Mouse (Mus musculus) CH12.LX (cell line): ENCODE data around the gene H2-DMb2. TPM values are rescaled to one million over a fixed set of nuclear protein-coding genes. Genes with fewer than 3 reads are reported as not detected.

ENCODE experiments used
- DNase-seq: peaks from one replicate; pipeline ENCODE4 v3.0.0-alpha.2; 2013; ENCODE audit errors: extremely low read depth
- H3K27ac ChIP-seq: 2 replicates; pipeline ENCODE4 v1.5.1; 2012; ENCODE audit warnings: low read depth, mild to moderate bottlenecking, control low read depth, moderate library complexity; ENCODE audit not compliant: insufficient read depth
- H3K27me3 ChIP-seq: replicated peaks from 2 replicates; pipeline ENCODE3; 2012; ENCODE audit warnings: inconsistent platforms
- H3K36me3 ChIP-seq, 2 experiments: replicated peaks in 1 of 2; 2 replicates each; pipeline versions ENCODE3 to v1.6.1; 2012; ENCODE audit warnings: inconsistent platforms in 1 of 2, low read length in 1 of 2, mild to moderate bottlenecking in 1 of 2, mixed read lengths in 1 of 2, moderate library complexity in 1 of 2; ENCODE audit not compliant: control insufficient read depth in 1 of 2, insufficient read depth in 1 of 2
- H3K4me1 ChIP-seq, 2 experiments: 2 replicates each; pipeline ENCODE4 v1.6.1; 2012; ENCODE audit warnings: inconsistent platforms in 1 of 2, moderate library complexity in 1 of 2; ENCODE audit not compliant: insufficient read depth in 2 of 2, control insufficient read depth in 1 of 2
- H3K4me2 ChIP-seq: 2 replicates; pipeline ENCODE4 v1.6.1; 2012; ENCODE audit warnings: low read depth, mild to moderate bottlenecking, control low read depth; ENCODE audit not compliant: poor library complexity, insufficient read depth, severe bottlenecking
- H3K4me3 ChIP-seq, 3 experiments: fragments of 150-350 bp in 1 of 3; sonication (generic) in 1 of 3; replicated peaks in 1 of 3; 2 replicates each; pipeline versions ENCODE3 to v1.5.1; 2011 to 2012; ENCODE audit warnings: low read depth in 2 of 3, low read length in 2 of 3, mild to moderate bottlenecking in 2 of 3, moderate library complexity in 2 of 3, control low read depth in 1 of 3, improper control_type of control experiment in 1 of 3, inconsistent platforms in 1 of 3, mixed read lengths in 1 of 3; ENCODE audit not compliant: poor library complexity in 1 of 3
- H3K79me2 ChIP-seq: replicated peaks from 2 replicates; pipeline ENCODE4 v1.6.1; 2012; ENCODE audit warnings: mild to moderate bottlenecking, moderate library complexity; ENCODE audit not compliant: control insufficient read depth, poor library complexity, insufficient read depth, severe bottlenecking; ENCODE audit errors: extremely low read depth
- H3K9ac ChIP-seq: 2 replicates; pipeline ENCODE4 v1.6.1; 2012; ENCODE audit warnings: low read depth, mild to moderate bottlenecking, control low read depth, moderate library complexity; ENCODE audit not compliant: insufficient read depth
- H3K9me3 ChIP-seq: replicated peaks from 2 replicates; pipeline ENCODE3; 2012; ENCODE audit warnings: low read length, inconsistent platforms, mixed read lengths
- BHLHE40 ChIP-seq: IDR thresholded peaks from 2 replicates; pipeline ENCODE4 v1.6.1; 2011; ENCODE audit warnings: mild to moderate bottlenecking, low read depth, low read length, improper control_type of control experiment
- CHD2 ChIP-seq: IDR thresholded peaks from 2 replicates; pipeline ENCODE4 v1.6.1; 2011; ENCODE audit warnings: low read length, improper control_type of control experiment
- ELF1 ChIP-seq: IDR thresholded peaks from 2 replicates; pipeline ENCODE4 v1.6.1; 2014; ENCODE audit warnings: low read depth, mild to moderate bottlenecking, inconsistent platforms, low read length, improper control_type of control experiment
- ETS1 ChIP-seq: conservative IDR thresholded peaks from 2 replicates; pipeline ENCODE4 v1.6.1; 2012; ENCODE audit warnings: low read depth, mild to moderate bottlenecking, inconsistent platforms, low read length, improper control_type of control experiment, moderate library complexity
- GABPA ChIP-seq: IDR thresholded peaks from 2 replicates; pipeline ENCODE4 v1.6.1; 2012; ENCODE audit warnings: low read depth, low read length, improper control_type of control experiment, inconsistent platforms; ENCODE audit not compliant: insufficient replicate concordance
- HCFC1 ChIP-seq: IDR thresholded peaks from 2 replicates; pipeline ENCODE4 v1.6.1; 2012; ENCODE audit warnings: low read depth, mild to moderate bottlenecking, inconsistent platforms, low read length, improper control_type of control experiment
- IRF4 ChIP-seq: IDR thresholded peaks from 2 replicates; pipeline ENCODE4 v1.6.1; 2014; ENCODE audit warnings: low read depth, mild to moderate bottlenecking, inconsistent platforms, low read length, improper control_type of control experiment
- JUN ChIP-seq: IDR thresholded peaks from 2 replicates; pipeline ENCODE4 v1.6.1; 2011; ENCODE audit warnings: low read depth, mild to moderate bottlenecking, low read length, improper control_type of control experiment, moderate library complexity; ENCODE audit not compliant: insufficient read depth
- JUND ChIP-seq: conservative IDR thresholded peaks from 2 replicates; pipeline ENCODE4 v1.6.1; 2011; ENCODE audit warnings: low read depth, low read length, improper control_type of control experiment
- KAT2A ChIP-seq: IDR thresholded peaks from 2 replicates; pipeline ENCODE4 v1.6.1; 2012; ENCODE audit warnings: low read length, improper control_type of control experiment, inconsistent platforms; ENCODE audit not compliant: insufficient replicate concordance
- MAFK ChIP-seq: IDR thresholded peaks from 2 replicates; pipeline ENCODE4 v1.6.1; 2011; ENCODE audit warnings: low read length, improper control_type of control experiment; ENCODE audit not compliant: insufficient replicate concordance
- MAX ChIP-seq: IDR thresholded peaks from 2 replicates; pipeline ENCODE4 v1.6.1; 2011; ENCODE audit warnings: low read length, improper control_type of control experiment
- MEF2A ChIP-seq: IDR thresholded peaks from 2 replicates; pipeline ENCODE4 v1.6.1; 2014; ENCODE audit warnings: low read depth, mild to moderate bottlenecking, inconsistent platforms, low read length, improper control_type of control experiment, borderline replicate concordance
- MYC ChIP-seq: IDR thresholded peaks from 2 replicates; pipeline ENCODE4 v1.6.1; 2011; ENCODE audit warnings: low read depth, mild to moderate bottlenecking, improper control_type of control experiment, low read length
- NRF1 ChIP-seq: IDR thresholded peaks from 2 replicates; pipeline ENCODE4 v1.6.1; 2014; ENCODE audit warnings: low read depth, mild to moderate bottlenecking, inconsistent platforms, low read length, improper control_type of control experiment, moderate library complexity
- PAX5 ChIP-seq: IDR thresholded peaks from 2 replicates; pipeline ENCODE4 v1.6.1; 2012; ENCODE audit warnings: low read length, inconsistent platforms, mixed read lengths
- POLR2A ChIP-seq: IDR thresholded peaks from 2 replicates; pipeline ENCODE4 v1.6.1; 2011; ENCODE audit warnings: low read depth, mild to moderate bottlenecking, improper control_type of control experiment, low read length
- POLR2AphosphoS2 ChIP-seq: IDR thresholded peaks from 2 replicates; pipeline ENCODE4 v1.6.1; 2011; ENCODE audit warnings: low read depth, low read length, improper control_type of control experiment
- RCOR1 ChIP-seq: conservative IDR thresholded peaks from 2 replicates; pipeline ENCODE4 v1.6.1; 2012; ENCODE audit warnings: low read depth, mild to moderate bottlenecking, inconsistent platforms, low read length, improper control_type of control experiment
- SIN3A ChIP-seq: IDR thresholded peaks from 2 replicates; pipeline ENCODE4 v1.6.1; 2012; ENCODE audit warnings: low read length, improper control_type of control experiment, inconsistent platforms
- SMC3 ChIP-seq: IDR thresholded peaks from 2 replicates; pipeline ENCODE4 v1.6.1; 2011; ENCODE audit warnings: low read depth, low read length, improper control_type of control experiment
- TCF12 ChIP-seq: IDR thresholded peaks from 2 replicates; pipeline ENCODE4 v1.6.1; 2014; ENCODE audit warnings: low read depth, mild to moderate bottlenecking, inconsistent platforms, low read length, improper control_type of control experiment
- UBTF ChIP-seq: IDR thresholded peaks from 2 replicates; pipeline ENCODE4 v1.6.1; 2012; ENCODE audit warnings: low read depth, mild to moderate bottlenecking, inconsistent platforms, low read length, improper control_type of control experiment, moderate library complexity
- USF1 ChIP-seq: IDR thresholded peaks from 2 replicates; pipeline ENCODE4 v1.6.1; 2014; ENCODE audit warnings: low read depth, mild to moderate bottlenecking, inconsistent platforms, low read length, improper control_type of control experiment
- USF2 ChIP-seq: conservative IDR thresholded peaks from 2 replicates; pipeline ENCODE4 v1.6.1; 2011; ENCODE audit warnings: low read depth, low read length, improper control_type of control experiment
- ZC3H11A ChIP-seq: IDR thresholded peaks from 2 replicates; pipeline ENCODE4 v1.6.1; 2012; ENCODE audit warnings: low read depth, mild to moderate bottlenecking, inconsistent platforms, low read length, improper control_type of control experiment
- ZKSCAN1 ChIP-seq: IDR thresholded peaks from 2 replicates; pipeline ENCODE4 v1.6.1; 2012; ENCODE audit warnings: low read depth, inconsistent platforms, low read length, improper control_type of control experiment, borderline replicate concordance
- ZMIZ1 ChIP-seq: IDR thresholded peaks from 2 replicates; pipeline ENCODE4 v1.6.1; 2012; ENCODE audit warnings: low read depth, mild to moderate bottlenecking, inconsistent platforms, low read length, improper control_type of control experiment
- ZNF384 ChIP-seq: IDR thresholded peaks from 2 replicates; pipeline ENCODE4 v1.6.1; 2012; ENCODE audit warnings: low read depth, low read length, improper control_type of control experiment, inconsistent platforms
- dilution Hi-C: fragments of 300-500 bp; cut with MboI; formaldehyde crosslinking; loops from 2 replicates; pipeline ENCODE4 v1.14.3; 2020; ENCODE audit warnings: low sequenced_read_pairs; ENCODE audit not compliant: extremely low pct_unique_long_range_greater_than_20kb, extremely low pct_ligation_motif_present
- in situ Hi-C: fragments of 300-500 bp; cut with MboI; formaldehyde crosslinking; loops from 3 replicates; pipeline ENCODE4 v1.14.3; 2019; ENCODE audit warnings: low sequenced_read_pairs, low pct_ligation_motif_present, low pct_unique_long_range_greater_than_20kb, mixed read lengths
- polyA plus RNA-seq: library from polyadenylated mRNA; unstranded; fragments of >175 nt; gene quantifications from 2 replicates; pipeline ENCODE4 v1.2.1, GENCODE M21; 2012; ENCODE audit warnings: low read depth; ENCODE audit not compliant: insufficient read length
- total RNA-seq, 2 experiments: library from RNA; depleted of rRNA; stranded (reverse); fragments of 300-350 nt in 1 of 2; fragments of >200 nt in 1 of 2; gene quantifications; 2 replicates each; pipeline ENCODE4 v1.2.3; 2012 to 2014

H2-DMb2 gene
- total and polyA plus RNA-seq, 3 experiments, result 107 to 199 (median 175) TPM

DNA sequence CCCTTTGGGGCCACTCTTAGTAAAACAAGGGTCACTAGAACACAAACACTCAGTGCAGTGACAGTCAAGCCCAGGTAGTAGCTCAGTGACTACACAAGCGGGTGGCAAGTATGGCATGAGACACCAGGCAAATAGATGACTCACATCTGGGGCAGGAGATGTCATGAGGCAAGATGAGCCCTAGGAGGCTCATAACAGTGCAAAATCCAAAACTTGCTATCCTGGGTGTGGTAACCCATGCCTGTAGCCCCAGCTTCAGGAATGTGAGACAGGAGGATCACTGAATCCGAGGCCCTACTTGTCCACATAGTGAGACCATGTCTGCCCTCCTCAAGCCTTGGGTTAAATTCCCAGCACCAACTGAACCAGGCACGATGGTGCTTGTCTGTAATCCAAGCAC lies 8.7 kb upstream of the H2-DMb2 start:
- no peak overlapping the region for H3K9ac ChIP-seq
- TF ChIP-seq HCFC1 (no peak), POLR2AphosphoS2 (no peak), CHD2 (no peak), MAX (no peak), KAT2A (no peak), JUN (no peak), PAX5 (no peak)
- H3K79me2 ChIP-seq, result no peaks in the 10 kb centered on the region
- dilution Hi-C loops (no loop called here), in situ Hi-C loops (no loop called here)
- no peak overlapping the region for H3K4me3 ChIP-seq
- no peak for DNase-seq
- peaks cover 0 to 25% of the 10 kb centered on the region in 2 experiments; a peak in 3 of 4 replicates for H3K4me1 ChIP-seq
- H3K4me2 ChIP-seq, result no peak overlapping the region
- H3K9me3 ChIP-seq, result no peaks in the 10 kb centered on the region
- no peaks in the 10 kb centered on the region for H3K27me3 ChIP-seq
- peaks cover 6 to 29% of the 10 kb centered on the region in 2 experiments for H3K36me3 ChIP-seq
- no peak overlapping the region for H3K27ac ChIP-seq

DNA sequence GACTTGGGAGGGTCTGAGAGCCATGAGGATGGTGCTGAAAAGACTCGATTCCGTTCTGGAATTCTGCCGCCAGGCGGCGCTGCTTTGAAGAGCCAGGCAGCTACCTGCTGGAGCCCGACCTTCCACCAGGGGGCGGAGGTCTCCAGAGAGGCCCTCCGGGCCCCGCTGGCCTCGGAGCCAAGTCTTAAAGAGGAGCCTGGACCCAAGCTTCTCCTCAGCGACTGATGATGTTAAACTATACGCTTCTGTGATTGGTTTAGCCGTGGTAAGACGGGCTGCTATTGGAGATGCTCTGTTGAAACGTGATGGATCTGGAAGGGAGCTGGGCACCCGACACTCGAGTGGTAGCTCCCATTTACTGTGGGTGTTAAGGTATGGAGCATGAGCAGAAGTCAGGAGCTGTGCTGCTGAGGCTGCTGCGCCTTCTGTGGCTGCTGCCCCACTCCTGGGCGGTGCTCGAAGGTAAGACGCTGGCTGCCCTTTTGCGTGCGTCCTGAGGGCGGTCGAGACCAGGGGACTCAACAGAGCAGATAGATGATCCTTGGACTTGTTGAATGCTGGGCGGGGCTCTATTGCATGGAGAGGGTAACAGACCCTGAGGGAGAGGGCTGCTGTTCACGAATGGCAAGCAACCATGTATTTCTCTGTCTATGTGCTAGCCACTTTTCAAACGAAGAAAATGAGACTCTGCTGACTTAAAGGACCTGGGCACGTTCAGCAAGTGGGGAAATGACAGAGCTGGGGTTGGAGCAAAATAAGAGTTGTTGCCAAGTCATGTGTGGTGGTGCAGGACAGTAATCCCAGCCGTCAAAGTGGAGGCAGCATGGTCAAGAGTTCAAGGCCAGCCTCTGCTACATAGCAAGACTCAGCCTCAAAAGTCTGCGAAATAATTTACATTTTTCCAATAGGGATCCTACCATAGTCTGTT lies 7.5 kb upstream of the H2-DMb2 start:
- peaks cover 6 to 37% of the 10 kb centered on the region in 2 experiments for H3K36me3 ChIP-seq
- no peaks in the 10 kb centered on the region for H3K9me3 ChIP-seq
- H3K79me2 ChIP-seq, result no peaks in the 10 kb centered on the region
- H3K4me3 ChIP-seq, result peak overlapping the region; percentile 61 to 63 (median 62)
- H3K27ac ChIP-seq, result 0 out of 2 replicates have a peak overlapping the region, but pooled peaks have one; percentile 3
- H3K4me2 ChIP-seq, result peak overlapping the region; percentile 19
- H3K27me3 ChIP-seq, result no peaks in the 10 kb centered on the region
- dilution Hi-C loops, result no loop called here
- H3K4me1 ChIP-seq, result peaks cover 0 to 23% of the 10 kb centered on the region in 2 experiments; a peak in 3 of 4 replicates
- DNase-seq, result peak; percentile 99
- in situ Hi-C loops, result no loop called here
- H3K9ac ChIP-seq, result peak overlapping the region; percentile 0; the same call in 1 of the 2 replicates
- peak; percentile 69 for TF ChIP-seq ELF1
- peak; percentile 36; the same call in 1 of the 2 replicates for TF ChIP-seq JUND
- peak; percentile 78 for TF ChIP-seq BHLHE40
- TF ChIP-seq POLR2A, result peak; percentile 68; the same call in 1 of the 2 replicates
- TF ChIP-seq USF2, result no peak
- peak; percentile 47 for TF ChIP-seq HCFC1
- no peak for TF ChIP-seq JUN
- no peak for TF ChIP-seq ZNF384
- TF ChIP-seq ZMIZ1, result peak; percentile 4; the same call in 1 of the 2 replicates
- TF ChIP-seq POLR2AphosphoS2, result no peak
- TF ChIP-seq ETS1, result 0 out of 2 replicates have a peak, but pooled peaks have one; percentile 9
- no peak for TF ChIP-seq ZKSCAN1
- peak; percentile 31; the same call in 1 of the 2 replicates for TF ChIP-seq SIN3A
- TF ChIP-seq PAX5, result no peak
- peak; percentile 94 for TF ChIP-seq ZC3H11A
- peak; percentile 80 for TF ChIP-seq MEF2A
- TF ChIP-seq RCOR1, result no peak
- peak; percentile 60; the same call in 1 of the 2 replicates for TF ChIP-seq MYC
- peak; percentile 78 for TF ChIP-seq TCF12
- peak; percentile 59; the same call in 1 of the 2 replicates for TF ChIP-seq IRF4
- no peak for TF ChIP-seq GABPA
- TF ChIP-seq USF1, result no peak
- TF ChIP-seq CHD2, result peak; percentile 99
- peak; percentile 100 for TF ChIP-seq SMC3
- TF ChIP-seq MAFK, result no peak
- no peak for TF ChIP-seq UBTF
- TF ChIP-seq NRF1, result peak; percentile 41; the same call in 1 of the 2 replicates
